Mouse (Mus musculus): ENCODE measurements at regions not wholly inside any gene's neighbourhood (a gene's known extent, or its start where the extent isn't known, plus 50 kb on each side); places are given as distances from the start of the nearest gene placed in this dataset.
A peak's percentile ranks its signal among the peaks of the same experiment; 100 is the strongest.

GRCm38 (mm10) chr13:30040288-30040687, 54.4 kb upstream of the E2f3 start:
- Histone ChIP-seq H3K9ac (ENCODE audit: low read depth, poor library complexity, severe bottlenecking) (no peak overlapping the region), H3K27me3 (ENCODE audit: control insufficient read depth, insufficient read depth, low read length, poor library complexity, severe bottlenecking) (no peaks in the 10 kb centered on the region; the same call in 1 of the 2 replicates), H3K36me3 (ENCODE audit: control insufficient read depth, insufficient read depth, low read length, poor library complexity, severe bottlenecking) (no peaks in the 10 kb centered on the region), H3K4me1 (ENCODE audit: control insufficient read depth, insufficient read depth, low read length) (no peaks in the 10 kb centered on the region), H3K9me3 (replicated peaks; ENCODE audit: control insufficient read depth, insufficient read depth, low read length, poor library complexity, severe bottlenecking) (no peaks in the 10 kb centered on the region), H3K4me3 (ENCODE audit: low read depth, low read length) (no peak overlapping the region), H3K27ac (ENCODE audit: insufficient read depth, low read length) (no peak overlapping the region)
- no peak for TF ChIP-seq POLR2A (IDR thresholded peaks at IDR 0.05; ENCODE audit: insufficient read depth, low read length)

GRCm38 (mm10) chr13:30039791-30040190, 53.9 kb upstream of the E2f3 start:
- Histone ChIP-seq H3K36me3 (ENCODE audit: control insufficient read depth, insufficient read depth, low read length, poor library complexity, severe bottlenecking) (no peaks in the 10 kb centered on the region), H3K27me3 (ENCODE audit: control insufficient read depth, insufficient read depth, low read length, poor library complexity, severe bottlenecking) (no peaks in the 10 kb centered on the region; the same call in 1 of the 2 replicates), H3K9ac (ENCODE audit: low read depth, poor library complexity, severe bottlenecking) (no peak overlapping the region), H3K4me1 (ENCODE audit: control insufficient read depth, insufficient read depth, low read length) (no peaks in the 10 kb centered on the region), H3K27ac (ENCODE audit: insufficient read depth, low read length) (no peak overlapping the region), H3K4me3 (ENCODE audit: low read depth, low read length) (no peak overlapping the region), H3K9me3 (replicated peaks; ENCODE audit: control insufficient read depth, insufficient read depth, low read length, poor library complexity, severe bottlenecking) (no peaks in the 10 kb centered on the region)
- TF ChIP-seq EP300 (IDR thresholded peaks at IDR 0.05; ENCODE audit: insufficient read depth, low read depth, low read length), result no peak
- no peak for TF ChIP-seq POLR2A (IDR thresholded peaks at IDR 0.05; ENCODE audit: insufficient read depth, low read length)
- TF ChIP-seq CTCF (IDR thresholded peaks at IDR 0.05; ENCODE audit: low read depth, low read length), result no peak

DNA sequence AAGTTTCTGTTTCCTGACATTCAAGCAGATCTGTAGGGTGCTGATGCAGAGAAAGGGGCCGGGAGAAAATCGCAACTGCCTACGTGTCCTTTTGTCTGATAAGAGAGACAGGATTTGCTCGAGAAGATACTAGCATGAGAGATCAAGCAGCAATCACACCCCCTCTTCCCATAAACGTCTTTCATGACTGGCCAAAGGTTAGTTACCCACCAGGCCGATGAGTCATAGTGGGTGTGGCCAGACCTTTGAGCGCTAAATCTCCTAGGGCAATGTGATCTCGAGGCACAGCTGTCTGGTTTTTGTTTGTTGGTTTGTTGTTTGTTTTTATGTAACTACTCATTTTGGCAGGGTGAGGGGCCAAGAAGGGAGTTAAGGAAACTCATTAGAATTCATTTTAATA, 50.7 kb upstream of the E2f3 start:
- Histone ChIP-seq H3K27me3 (ENCODE audit: control insufficient read depth, insufficient read depth, low read length, poor library complexity, severe bottlenecking) (no peaks in the 10 kb centered on the region), H3K4me3 (ENCODE audit: low read depth, low read length) (no peak overlapping the region), H3K9me3 (replicated peaks; ENCODE audit: control insufficient read depth, insufficient read depth, low read length, poor library complexity, severe bottlenecking) (no peaks in the 10 kb centered on the region), H3K9ac (ENCODE audit: low read depth, poor library complexity, severe bottlenecking) (no peak overlapping the region), H3K27ac (ENCODE audit: insufficient read depth, low read length) (no peak overlapping the region), H3K4me1 (ENCODE audit: control insufficient read depth, insufficient read depth, low read length) (no peaks in the 10 kb centered on the region), H3K36me3 (ENCODE audit: control insufficient read depth, insufficient read depth, low read length, poor library complexity, severe bottlenecking) (no peaks in the 10 kb centered on the region)
- TF ChIP-seq POLR2A (IDR thresholded peaks at IDR 0.05; ENCODE audit: insufficient read depth, low read length), result no peak
- TF ChIP-seq EP300 (IDR thresholded peaks at IDR 0.05; ENCODE audit: insufficient read depth, low read depth, low read length), result 0 out of 2 replicates have a peak, but pooled peaks have one; percentile 46

DNA sequence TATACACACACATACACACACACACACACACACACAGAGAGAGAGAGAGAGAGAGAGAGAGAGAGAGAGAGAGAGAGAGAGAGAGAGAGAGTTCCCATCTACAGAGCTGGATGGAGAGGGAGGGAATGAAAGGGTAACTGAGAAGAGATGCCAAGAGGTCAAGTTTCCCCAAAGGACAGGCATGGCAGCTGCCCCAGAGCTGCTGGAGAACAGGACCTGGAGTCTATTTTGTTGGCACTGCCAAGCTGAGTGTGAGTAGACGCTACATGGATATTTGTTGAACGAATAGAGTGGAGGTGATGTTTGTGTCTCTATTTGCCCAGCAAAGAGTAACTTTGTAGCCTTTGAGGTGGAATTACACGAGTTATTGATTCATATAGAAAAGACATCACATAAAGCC, 50.2 kb upstream of the E2f3 start:
- TF ChIP-seq POLR2A (IDR thresholded peaks at IDR 0.05; ENCODE audit: insufficient read depth, low read length) (no peak), CTCF (IDR thresholded peaks at IDR 0.05; ENCODE audit: low read depth, low read length) (no peak), EP300 (IDR thresholded peaks at IDR 0.05; ENCODE audit: insufficient read depth, low read depth, low read length) (no peak)
- Histone ChIP-seq H3K4me1 (ENCODE audit: control insufficient read depth, insufficient read depth, low read length) (no peaks in the 10 kb centered on the region), H3K9ac (ENCODE audit: low read depth, poor library complexity, severe bottlenecking) (no peak overlapping the region), H3K27ac (ENCODE audit: insufficient read depth, low read length) (no peak overlapping the region), H3K9me3 (replicated peaks; ENCODE audit: control insufficient read depth, insufficient read depth, low read length, poor library complexity, severe bottlenecking) (no peaks in the 10 kb centered on the region), H3K27me3 (ENCODE audit: control insufficient read depth, insufficient read depth, low read length, poor library complexity, severe bottlenecking) (no peaks in the 10 kb centered on the region), H3K36me3 (ENCODE audit: control insufficient read depth, insufficient read depth, low read length, poor library complexity, severe bottlenecking) (no peaks in the 10 kb centered on the region), H3K4me3 (ENCODE audit: low read depth, low read length) (no peak overlapping the region)
